Mouse (Mus musculus): ENCODE measurements at regions not wholly inside any gene's neighbourhood (a gene's known extent, or its start where the extent isn't known, plus 50 kb on each side); places are given as distances from the start of the nearest gene placed in this dataset.

GRCm38 (mm10) chr16:97250488-97250887, 79.9 kb upstream of the Dscam start:
- TF ChIP-seq CTCF (IDR thresholded peaks at IDR 0.05) (no peak), EP300 (IDR thresholded peaks at IDR 0.05) (no peak)

All from lung, postnatal 0 days (tissue).